Mouse (Mus musculus): Measurements from ENCODE around the gene Marf1.

DNA sequence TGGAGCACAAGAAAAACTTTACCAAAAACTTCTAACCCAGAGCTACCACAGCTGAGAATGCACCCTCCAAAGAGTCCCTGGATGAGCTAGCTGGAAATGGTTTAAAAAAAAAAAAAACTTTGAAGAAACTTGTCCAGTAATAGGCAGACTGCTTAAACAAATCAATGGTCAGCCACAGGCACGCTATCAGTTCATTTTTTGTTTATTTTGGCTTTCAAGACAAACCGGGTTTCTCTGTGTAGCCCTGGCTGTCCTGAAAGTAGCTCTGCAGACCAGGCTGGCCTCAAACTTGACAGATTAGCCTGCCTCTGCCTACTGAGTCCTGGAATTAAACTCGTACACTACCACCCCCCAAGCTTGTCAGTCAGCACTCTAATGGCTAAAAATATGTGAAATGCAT is 19.9 kb downstream of the Marf1 start:
- TF ChIP-seq CTCF (conservative IDR thresholded peaks at IDR 0.05 in 1 of 2, IDR thresholded peaks at IDR 0.05 in 1 of 2; ENCODE audit: low read depth in 2 of 2, low read length in 2 of 2) = no peak
- TF ChIP-seq CHD1 (IDR thresholded peaks at IDR 0.05; ENCODE audit: low read depth, low read length) = no peak
- no peak for TF ChIP-seq POLR2A (IDR thresholded peaks at IDR 0.05; ENCODE audit: low read depth, low read length)
- TF ChIP-seq RAD21 (IDR thresholded peaks at IDR 0.05; ENCODE audit: low read depth, low read length) = no peak
- no peak for TF ChIP-seq HCFC1 (IDR thresholded peaks at IDR 0.05; ENCODE audit: low read depth, low read length)
